Mouse (Mus musculus): Measurements from ENCODE around the gene Pgm3.

DNA sequence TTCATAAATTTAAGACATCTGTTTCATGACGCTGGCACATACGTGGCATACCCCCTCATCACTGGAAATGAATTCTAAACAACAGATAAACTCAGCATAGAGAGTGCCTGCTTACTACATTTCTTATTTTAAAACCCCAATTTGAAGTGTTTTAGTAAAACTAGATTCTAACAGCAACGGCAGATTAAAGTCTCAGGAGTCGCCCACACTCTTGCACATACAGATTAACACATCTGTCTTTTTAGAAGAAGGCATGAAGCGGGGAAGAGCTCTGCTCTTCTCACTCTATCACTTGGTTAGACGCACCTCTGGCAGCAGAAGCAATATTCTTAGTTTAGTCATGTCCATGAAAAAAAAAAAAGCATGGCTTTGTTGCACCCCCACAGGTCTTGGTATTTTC lies 3.5 kb upstream of the Pgm3 start:
- TF ChIP-seq CTCF (conservative IDR thresholded peaks at IDR 0.05; ENCODE audit: low read length) = no peak
- TF ChIP-seq NANOG (IDR thresholded peaks at IDR 0.05; ENCODE audit: borderline replicate concordance, low read length) = no peak
- no peak for TF ChIP-seq POU5F1 (IDR thresholded peaks at IDR 0.05; ENCODE audit: borderline replicate concordance, low read length)

All from E14TG2a.4 (cell line).